Mouse (Mus musculus): ENCODE results near the gene Mark4. TPM values are rescaled to one million over a fixed set of nuclear protein-coding genes. Genes with fewer than 3 reads are reported as not detected.

Mark4 gene
- polyA plus RNA-seq, 1 experiment = 36.3 TPM

GRCm38 (mm10) chr7:19436276-19436675 lies 22.3 kb downstream of the Mark4 start:
- TF ChIP-seq CTCF (IDR thresholded peaks at IDR 0.05; ENCODE audit: borderline replicate concordance, control insufficient read depth, extremely low read depth, insufficient read depth, low read length, poor library complexity) (no peak), POLR2A (IDR thresholded peaks at IDR 0.05; ENCODE audit: control insufficient read depth, extremely low read depth, insufficient read depth, low read length, poor library complexity) (no peak)
- H3K27ac ChIP-seq (ENCODE audit: control insufficient read depth, insufficient read depth, low read length) = no peak overlapping the region
- H3K27me3 ChIP-seq (ENCODE audit: control insufficient read depth, insufficient read depth, low read length) = no peaks in the 10 kb centered on the region
- H3K4me1 ChIP-seq (replicated peaks; ENCODE audit: control insufficient read depth, insufficient read depth, low read length) = no peaks in the 10 kb centered on the region
- H3K4me3 ChIP-seq (ENCODE audit: control insufficient read depth, insufficient read depth, low read length) = no peak overlapping the region
- peaks cover 60% of the 10 kb centered on the region for H3K36me3 ChIP-seq (ENCODE audit: control insufficient read depth, insufficient read depth, low read length)
- no peak for DNase-seq
- WGBS = 97% methylated on average over 2 of the region's 2 CpGs

GRCm38 (mm10) chr7:19432475-19432874 lies 26.1 kb downstream of the Mark4 start:
- no peak overlapping the region for H3K27ac ChIP-seq (ENCODE audit: control insufficient read depth, insufficient read depth, low read length)
- H3K27me3 ChIP-seq (ENCODE audit: control insufficient read depth, insufficient read depth, low read length) = no peaks in the 10 kb centered on the region
- H3K36me3 ChIP-seq (ENCODE audit: control insufficient read depth, insufficient read depth, low read length) = peaks cover 64% of the 10 kb centered on the region
- no peak for DNase-seq
- WGBS = 98% methylated on average over 2 of the region's 2 CpGs
- no peak overlapping the region for H3K4me3 ChIP-seq (ENCODE audit: control insufficient read depth, insufficient read depth, low read length)
- TF ChIP-seq POLR2A (IDR thresholded peaks at IDR 0.05; ENCODE audit: control insufficient read depth, extremely low read depth, insufficient read depth, low read length, poor library complexity) = no peak
- TF ChIP-seq CTCF (IDR thresholded peaks at IDR 0.05; ENCODE audit: borderline replicate concordance, control insufficient read depth, extremely low read depth, insufficient read depth, low read length, poor library complexity) = no peak
- H3K4me1 ChIP-seq (replicated peaks; ENCODE audit: control insufficient read depth, insufficient read depth, low read length) = no peaks in the 10 kb centered on the region

- DNase-seq = no peak
- Histone ChIP-seq H3K27ac (ENCODE audit: control insufficient read depth, insufficient read depth, low read length) (no peak overlapping the region), H3K4me3 (ENCODE audit: control insufficient read depth, insufficient read depth, low read length) (no peak overlapping the region), H3K36me3 (ENCODE audit: control insufficient read depth, insufficient read depth, low read length) (peaks cover 52% of the 10 kb centered on the region), H3K27me3 (ENCODE audit: control insufficient read depth, insufficient read depth, low read length) (no peaks in the 10 kb centered on the region), H3K4me1 (replicated peaks; ENCODE audit: control insufficient read depth, insufficient read depth, low read length) (no peaks in the 10 kb centered on the region)
- 95% methylated on average over 6 of the region's 6 CpGs for WGBS
- TF ChIP-seq POLR2A (IDR thresholded peaks at IDR 0.05; ENCODE audit: control insufficient read depth, extremely low read depth, insufficient read depth, low read length, poor library complexity) (no peak), CTCF (IDR thresholded peaks at IDR 0.05; ENCODE audit: borderline replicate concordance, control insufficient read depth, extremely low read depth, insufficient read depth, low read length, poor library complexity) (no peak)
Observed at GRCm38 (mm10) chr7:19430402-19430801, 28.2 kb downstream of the Mark4 start.

- Histone ChIP-seq H3K27ac (ENCODE audit: control insufficient read depth, insufficient read depth, low read length) (no peak overlapping the region), H3K36me3 (ENCODE audit: control insufficient read depth, insufficient read depth, low read length) (peaks cover 52% of the 10 kb centered on the region), H3K4me3 (ENCODE audit: control insufficient read depth, insufficient read depth, low read length) (no peak overlapping the region), H3K27me3 (ENCODE audit: control insufficient read depth, insufficient read depth, low read length) (no peaks in the 10 kb centered on the region), H3K4me1 (replicated peaks; ENCODE audit: control insufficient read depth, insufficient read depth, low read length) (no peaks in the 10 kb centered on the region)
- TF ChIP-seq CTCF (IDR thresholded peaks at IDR 0.05; ENCODE audit: borderline replicate concordance, control insufficient read depth, extremely low read depth, insufficient read depth, low read length, poor library complexity) (no peak), POLR2A (IDR thresholded peaks at IDR 0.05; ENCODE audit: control insufficient read depth, extremely low read depth, insufficient read depth, low read length, poor library complexity) (no peak)
- no peak for DNase-seq
- 86% methylated on average over 8 of the region's 8 CpGs for WGBS
Observed at GRCm38 (mm10) chr7:19429726-19430125, 28.9 kb downstream of the Mark4 start.

- DNase-seq = no peak
- TF ChIP-seq CTCF (IDR thresholded peaks at IDR 0.05; ENCODE audit: borderline replicate concordance, control insufficient read depth, extremely low read depth, insufficient read depth, low read length, poor library complexity) = no peak
- H3K27ac ChIP-seq (ENCODE audit: control insufficient read depth, insufficient read depth, low read length) = no peak overlapping the region
- no peaks in the 10 kb centered on the region for H3K27me3 ChIP-seq (ENCODE audit: control insufficient read depth, insufficient read depth, low read length)
- H3K4me1 ChIP-seq (replicated peaks; ENCODE audit: control insufficient read depth, insufficient read depth, low read length) = no peaks in the 10 kb centered on the region
- WGBS = 94% methylated on average over 15 of the region's 15 CpGs
- no peak overlapping the region for H3K4me3 ChIP-seq (ENCODE audit: control insufficient read depth, insufficient read depth, low read length)
- peaks cover 36% of the 10 kb centered on the region for H3K36me3 ChIP-seq (ENCODE audit: control insufficient read depth, insufficient read depth, low read length)
Observed at GRCm38 (mm10) chr7:19427999-19428650, 30.5 kb downstream of the Mark4 start.

- TF ChIP-seq CTCF (IDR thresholded peaks at IDR 0.05; ENCODE audit: borderline replicate concordance, control insufficient read depth, extremely low read depth, insufficient read depth, low read length, poor library complexity) (no peak), POLR2A (IDR thresholded peaks at IDR 0.05; ENCODE audit: control insufficient read depth, extremely low read depth, insufficient read depth, low read length, poor library complexity) (no peak)
- no peaks in the 10 kb centered on the region for H3K4me1 ChIP-seq (replicated peaks; ENCODE audit: control insufficient read depth, insufficient read depth, low read length)
- H3K4me3 ChIP-seq (ENCODE audit: control insufficient read depth, insufficient read depth, low read length) = no peak overlapping the region
- H3K27me3 ChIP-seq (ENCODE audit: control insufficient read depth, insufficient read depth, low read length) = no peaks in the 10 kb centered on the region
- DNase-seq = no peak
- H3K27ac ChIP-seq (ENCODE audit: control insufficient read depth, insufficient read depth, low read length) = no peak overlapping the region
- 96% methylated on average over 6 of the region's 6 CpGs for WGBS
- peaks cover 24% of the 10 kb centered on the region for H3K36me3 ChIP-seq (ENCODE audit: control insufficient read depth, insufficient read depth, low read length)
Observed at GRCm38 (mm10) chr7:19426888-19427287, 31.7 kb downstream of the Mark4 start.

GRCm38 (mm10) chr7:19426349-19426748 lies 32.3 kb downstream of the Mark4 start:
- Histone ChIP-seq H3K27ac (ENCODE audit: control insufficient read depth, insufficient read depth, low read length) (no peak overlapping the region), H3K36me3 (ENCODE audit: control insufficient read depth, insufficient read depth, low read length) (peaks cover 18% of the 10 kb centered on the region), H3K4me1 (replicated peaks; ENCODE audit: control insufficient read depth, insufficient read depth, low read length) (0 out of 2 replicates have a peak, but pooled peaks cover 2% of the 10 kb centered on the region), H3K27me3 (ENCODE audit: control insufficient read depth, insufficient read depth, low read length) (no peaks in the 10 kb centered on the region), H3K4me3 (ENCODE audit: control insufficient read depth, insufficient read depth, low read length) (no peak overlapping the region)
- 84% methylated on average over 6 of the region's 6 CpGs for WGBS
- DNase-seq = no peak
- TF ChIP-seq CTCF (IDR thresholded peaks at IDR 0.05; ENCODE audit: borderline replicate concordance, control insufficient read depth, extremely low read depth, insufficient read depth, low read length, poor library complexity) (no peak), POLR2A (IDR thresholded peaks at IDR 0.05; ENCODE audit: control insufficient read depth, extremely low read depth, insufficient read depth, low read length, poor library complexity) (no peak)
